13 mouse cellular contexts compared by ENCODE assay signal in the genomic region with DNA sequence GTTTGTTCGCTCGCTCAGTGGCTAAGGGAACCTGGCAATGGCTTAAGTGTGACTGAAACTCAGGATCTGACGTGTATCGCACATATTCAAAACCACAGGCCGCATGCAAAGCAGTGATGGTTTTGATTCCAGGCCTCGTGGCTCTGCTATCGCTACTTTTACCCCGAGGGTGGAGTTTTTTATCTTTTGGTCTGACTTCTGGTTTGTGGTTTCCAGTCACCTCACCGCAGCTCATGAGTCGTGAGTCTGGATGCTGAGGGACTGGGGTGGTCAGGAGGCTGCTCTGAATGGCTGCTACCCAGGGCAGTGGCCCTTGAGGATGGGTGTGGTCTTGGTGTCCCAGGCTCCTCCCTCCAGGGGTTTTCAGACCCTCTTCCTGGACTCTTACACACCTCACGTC. TPM values are rescaled to one million over a fixed set of nuclear protein-coding genes. Genes with fewer than 3 reads are reported as not detected.
DNase-seq lines count a peak whose midpoint lies in the region; ATAC-seq and TF ChIP-seq lines count a peak whose summit lies in the region.
"Had no signal": no experiment of that assay in that cellular context is flagged by ENCODE, and none has a peak within 500 bp of the region (broad histone marks: within the 10 kb centered on the region; RNA-seq: fewer than 3 reads in every experiment).

No protein-coding gene starts in this region.

- ATAC-seq in intestine, embryonic 15.5 days: peak; percentile 26; the same call in 1 of the 2 replicates
- ATAC-seq in intestine, postnatal 0 days: no peak
- no peak for ATAC-seq in embryonic facial prominence, embryonic 15.5 days (ENCODE audit: insufficient number of reproducible peaks, low FRiP score, low TSS enrichment, low read depth)
- no peak for ATAC-seq in stomach, postnatal 0 days (ENCODE audit: low FRiP score, low TSS enrichment)

- peak; percentile 63 for DNase-seq in CD4-positive, CD25-positive, alpha-beta regulatory T cell, adult 2 months (ENCODE audit: low read depth, low spot score)
- DNase-seq in natural killer cell, adult 2 months (ENCODE audit: low spot score in 2 of 2): peak; percentile 81 to 83
- no peak for DNase-seq in cerebellum, adult 2 months
- DNase-seq in thymus, adult 2 months: no peak
- no peak for DNase-seq in stomach, postnatal 0 days (ENCODE audit: low spot score)
- DNase-seq: gastrocnemius, postnatal 14 days; kidney, adult 11 months; right cerebral cortex, postnatal 14 days; thymus, adult 18-20 months had no signal

- no peak for TF ChIP-seq EP300 in stomach, postnatal 0 days (optimal IDR thresholded peaks at IDR 0.05)

- TF ChIP-seq CTCF in intestine, postnatal 0 days (IDR thresholded peaks at IDR 0.05; ENCODE audit: low read depth): no peak
- no peak for TF ChIP-seq CTCF in cerebellum, adult 2 months (IDR thresholded peaks at IDR 0.05; ENCODE audit: borderline replicate concordance, insufficient read depth, low read depth, low read length)
- no peak for TF ChIP-seq CTCF in thymus, adult 2 months (IDR thresholded peaks at IDR 0.05; ENCODE audit: borderline replicate concordance, control insufficient read depth, extremely low read depth, insufficient read depth, low read length, poor library complexity)
- TF ChIP-seq CTCF in stomach, postnatal 0 days (IDR thresholded peaks at IDR 0.05; ENCODE audit: low read depth): no peak

- H3K9me3 ChIP-seq in intestine, embryonic 15.5 days: no peaks in the 10 kb centered on the region
- no peaks in the 10 kb centered on the region for H3K9me3 ChIP-seq in intestine, postnatal 0 days (ENCODE audit: control insufficient read depth)
- no peaks in the 10 kb centered on the region for H3K9me3 ChIP-seq in embryonic facial prominence, embryonic 15.5 days (replicated peaks)
- no peaks in the 10 kb centered on the region for H3K9me3 ChIP-seq in stomach, postnatal 0 days (ENCODE audit: control insufficient read depth, low read length)

- peaks cover 35% of the 10 kb centered on the region for H3K4me1 ChIP-seq in intestine, embryonic 15.5 days (replicated peaks)
- H3K4me1 ChIP-seq in intestine, postnatal 0 days (replicated peaks; ENCODE audit: control insufficient read depth, insufficient read depth, low read length): no peaks in the 10 kb centered on the region
- H3K4me1 ChIP-seq in embryonic facial prominence, embryonic 15.5 days: peaks cover 47% of the 10 kb centered on the region
- no peaks in the 10 kb centered on the region for H3K4me1 ChIP-seq in cerebellum, adult 2 months (ENCODE audit: control insufficient read depth, insufficient read depth, low read length)
- peaks cover 7% of the 10 kb centered on the region for H3K4me1 ChIP-seq in thymus, adult 2 months (replicated peaks; ENCODE audit: control insufficient read depth, insufficient read depth, low read length)
- 0 out of 2 replicates have a peak, but pooled peaks cover 2% of the 10 kb centered on the region for H3K4me1 ChIP-seq in stomach, postnatal 0 days (replicated peaks; ENCODE audit: control insufficient read depth, insufficient read depth)

- 68% methylated on average over 11 of the region's 11 CpGs for WGBS in intestine, embryonic 15.5 days
- WGBS in intestine, postnatal 0 days: 73% methylated on average over 11 of the region's 11 CpGs
- 31% methylated on average over 11 of the region's 11 CpGs for WGBS in embryonic facial prominence, embryonic 15.5 days
- 75% methylated on average over 11 of the region's 11 CpGs for WGBS in cerebellum, adult 2 months
- WGBS in thymus, adult 2 months: 5% methylated on average over 11 of the region's 11 CpGs
- WGBS in stomach, postnatal 0 days: 72% methylated on average over 11 of the region's 11 CpGs

- H3K9ac ChIP-seq in intestine, embryonic 15.5 days: no peak overlapping the region
- no peak overlapping the region for H3K9ac ChIP-seq in intestine, postnatal 0 days (ENCODE audit: low read depth, low read length)
- H3K9ac ChIP-seq in embryonic facial prominence, embryonic 15.5 days: no peak overlapping the region
- H3K9ac ChIP-seq in stomach, postnatal 0 days (ENCODE audit: low read length): no peak overlapping the region

- H3K36me3 ChIP-seq in intestine, embryonic 15.5 days: no peaks in the 10 kb centered on the region
- H3K36me3 ChIP-seq in intestine, postnatal 0 days (ENCODE audit: control insufficient read depth, insufficient read depth): no peaks in the 10 kb centered on the region; the same call in 1 of the 2 replicates
- no peaks in the 10 kb centered on the region for H3K36me3 ChIP-seq in embryonic facial prominence, embryonic 15.5 days
- H3K36me3 ChIP-seq in thymus, adult 2 months (ENCODE audit: control insufficient read depth, insufficient read depth, low read length): no peaks in the 10 kb centered on the region
- H3K36me3 ChIP-seq in stomach, postnatal 0 days (ENCODE audit: control insufficient read depth, insufficient read depth, low read length): no peaks in the 10 kb centered on the region

- no peak overlapping the region for H3K4me3 ChIP-seq in intestine, embryonic 15.5 days (replicated peaks)
- no peak overlapping the region for H3K4me3 ChIP-seq in intestine, postnatal 0 days (ENCODE audit: low read depth, low read length)
- no peak overlapping the region for H3K4me3 ChIP-seq in embryonic facial prominence, embryonic 15.5 days (replicated peaks)
- H3K4me3 ChIP-seq in cerebellum, adult 2 months (replicated peaks; ENCODE audit: insufficient read depth, low read depth, low read length): no peak overlapping the region
- H3K4me3 ChIP-seq in thymus, adult 2 months (ENCODE audit: control insufficient read depth, insufficient read depth, low read length): no peak overlapping the region
- H3K4me3 ChIP-seq in stomach, postnatal 0 days (ENCODE audit: low read depth, low read length): no peak overlapping the region
- H3K4me3 ChIP-seq: erythroblast, embryonic 14.5 days had no signal

- TF ChIP-seq POLR2A in cerebellum, adult 2 months (IDR thresholded peaks at IDR 0.05; ENCODE audit: borderline replicate concordance, insufficient read depth, low read length): no peak
- no peak for TF ChIP-seq POLR2A in thymus, adult 2 months (IDR thresholded peaks at IDR 0.05; ENCODE audit: control insufficient read depth, extremely low read depth, insufficient read depth, low read length, poor library complexity)

- no peaks in the 10 kb centered on the region for H3K27me3 ChIP-seq in intestine, embryonic 15.5 days (replicated peaks)
- no peaks in the 10 kb centered on the region for H3K27me3 ChIP-seq in intestine, postnatal 0 days (replicated peaks; ENCODE audit: control insufficient read depth, insufficient read depth, low read length)
- H3K27me3 ChIP-seq in embryonic facial prominence, embryonic 15.5 days: no peaks in the 10 kb centered on the region
- H3K27me3 ChIP-seq in cerebellum, adult 2 months (ENCODE audit: control insufficient read depth, insufficient read depth, low read length): no peaks in the 10 kb centered on the region
- H3K27me3 ChIP-seq in thymus, adult 2 months (ENCODE audit: control insufficient read depth, insufficient read depth, low read length): no peaks in the 10 kb centered on the region
- H3K27me3 ChIP-seq in stomach, postnatal 0 days (ENCODE audit: control insufficient read depth, insufficient read depth, low read length): no peaks in the 10 kb centered on the region

- no peak overlapping the region for H3K4me2 ChIP-seq in intestine, embryonic 15.5 days (replicated peaks)
- no peak overlapping the region for H3K4me2 ChIP-seq in intestine, postnatal 0 days (replicated peaks; ENCODE audit: low read depth)
- 0 out of 2 replicates have a peak overlapping the region, but pooled peaks have one; percentile 8 for H3K4me2 ChIP-seq in embryonic facial prominence, embryonic 15.5 days (replicated peaks)
- H3K4me2 ChIP-seq in stomach, postnatal 0 days (replicated peaks; ENCODE audit: low read depth): no peak overlapping the region

- no peak overlapping the region for H3K27ac ChIP-seq in intestine, embryonic 15.5 days
- H3K27ac ChIP-seq in intestine, postnatal 0 days (ENCODE audit: low read depth, low read length): no peak overlapping the region
- H3K27ac ChIP-seq in embryonic facial prominence, embryonic 15.5 days (replicated peaks): peak overlapping the region; percentile 48; the same call in 1 of the 2 replicates
- H3K27ac ChIP-seq in cerebellum, adult 2 months (ENCODE audit: insufficient read depth, low read length): no peak overlapping the region
- no peak overlapping the region for H3K27ac ChIP-seq in thymus, adult 2 months (ENCODE audit: control insufficient read depth, insufficient read depth, low read length)
- H3K27ac ChIP-seq in stomach, postnatal 0 days (replicated peaks): no peak overlapping the region

RNA-seq across cellular contexts. Expression of gene Tcf7l2, which starts 27.3 kb away (rescaled TPM):
- 65.0 and 78.9 TPM in 2 replicates for polyA plus RNA-seq in intestine, embryonic 15.5 days (2015; fragmentation: Nextera tagmentation; extraction: Ambion mirVana)
- polyA plus RNA-seq in intestine, postnatal 0 days (2015; fragmentation: Nextera tagmentation; extraction: Ambion mirVana): 32.4 and 37.4 TPM in 2 replicates
- polyA plus RNA-seq in embryonic facial prominence, embryonic 15.5 days (2015; fragmentation: Nextera tagmentation; extraction: Ambion mirVana): 101 and 108 TPM in 2 replicates
- 17.5 and 23.3 TPM in 2 replicates for polyA plus RNA-seq in cerebellum, adult 2 months (2012; rRNA removed)
- 7.6 and 10.2 TPM in 2 replicates for polyA plus RNA-seq in thymus, adult 2 months (2012; rRNA removed)
- polyA plus RNA-seq in stomach, postnatal 0 days (2015; fragmentation: Nextera tagmentation; extraction: Ambion mirVana): 40.6 and 41.7 TPM in 2 replicates

Comparison
In these comparisons a context has a peak if more than half of its experiments do, and no peak if none do; other contexts are left out.
1. DNase-seq: peak in CD4-positive, CD25-positive, alpha-beta regulatory T cell, adult 2 months (single experiment) and natural killer cell, adult 2 months (2 of 2); none in cerebellum, adult 2 months (0 of 2), thymus, adult 2 months (single experiment) and stomach, postnatal 0 days (single experiment).